Mouse (Mus musculus) forebrain, embryonic 16.5 days (tissue): ENCODE results near the gene Coa4. TPM values are rescaled to one million over a fixed set of nuclear protein-coding genes. Genes with fewer than 3 reads are reported as not detected.
"Not testable (repeated sequence)": the region's sequence is repeated elsewhere in the genome, so short reads cannot be mapped to it uniquely, and the experiment has no call there.

Source experiments
- ATAC-seq: fragments of 200-750 bp; cut with Nextera tagmentation; 2 replicates; pipeline ENCODE4 v1.8.0; 2017; ENCODE audit warnings: mild to moderate bottlenecking, moderate library complexity
- H3K27ac ChIP-seq: fragments of 300-500 bp; sonication (generic); 2 replicates; pipeline ENCODE4 v1.5.1; 2014; ENCODE audit warnings: low read length, control low read depth
- H3K27me3 ChIP-seq: fragments of 300-500 bp; sonication (generic); replicated peaks from 2 replicates; pipeline ENCODE4 v1.6.1; 2014; ENCODE audit warnings: low read length; ENCODE audit not compliant: control insufficient read depth, insufficient read depth
- H3K36me3 ChIP-seq: fragments of 300-500 bp; sonication (generic); 2 replicates; pipeline ENCODE4 v1.6.1; 2014; ENCODE audit not compliant: control insufficient read depth, insufficient read depth
- H3K4me1 ChIP-seq: fragments of 300-500 bp; sonication (generic); replicated peaks from 2 replicates; pipeline ENCODE4 v1.6.1; 2014; ENCODE audit warnings: low read length; ENCODE audit not compliant: control insufficient read depth, insufficient read depth
- H3K4me2 ChIP-seq: fragments of 300-500 bp; sonication (generic); 2 replicates; pipeline ENCODE4 v1.6.1; 2014; ENCODE audit warnings: mild to moderate bottlenecking, low read length, control low read depth
- H3K4me3 ChIP-seq: fragments of 300-500 bp; sonication (generic); replicated peaks from 2 replicates; pipeline ENCODE4 v1.5.1; 2014; ENCODE audit warnings: mild to moderate bottlenecking, low read length, control low read depth
- H3K9ac ChIP-seq: fragments of 300-500 bp; sonication (generic); replicated peaks from 2 replicates; pipeline ENCODE4 v1.6.1; 2014; ENCODE audit warnings: low read depth, low read length, control low read depth
- H3K9me3 ChIP-seq: fragments of 300-500 bp; sonication (generic); 2 replicates; pipeline ENCODE4 v1.6.1; 2016; ENCODE audit warnings: low read length; ENCODE audit not compliant: control insufficient read depth
- WGBS: fragments of 180-500 bp; shearing (Covaris S2); extraction: QIAGEN DNeasy Blood & Tissue Kit; methylation state at CpG from one replicate; pipeline ENCODE4 v1.1.7; 2014; 5-methylcytosine and 5-hydroxymethylcytosine counted together
- polyA plus RNA-seq: library from polyadenylated mRNA; unstranded; fragments of >200 nt; fragmentation: Nextera tagmentation; extraction: Ambion mirVana; gene quantifications from 2 replicates; pipeline ENCODE4 v1.2.1, GENCODE M21; 2015

Coa4 gene
- polyA plus RNA-seq, 1 experiment from 2014 or later, result 12.3 TPM

GRCm38 (mm10) chr7:100549796-100550195 lies 12.9 kb downstream of the Coa4 start:
- WGBS, result 98% methylated on average over 3 of the region's 3 CpGs
- Histone ChIP-seq H3K36me3 (no peaks in the 10 kb centered on the region), H3K9ac (no peak overlapping the region), H3K27ac (no peak overlapping the region), H3K27me3 (no peaks in the 10 kb centered on the region), H3K4me2 (no peak overlapping the region), H3K4me3 (no peak overlapping the region), H3K9me3 (no peaks in the 10 kb centered on the region), H3K4me1 (peaks cover 3% of the 10 kb centered on the region)
- ATAC-seq, result no peak

DNA sequence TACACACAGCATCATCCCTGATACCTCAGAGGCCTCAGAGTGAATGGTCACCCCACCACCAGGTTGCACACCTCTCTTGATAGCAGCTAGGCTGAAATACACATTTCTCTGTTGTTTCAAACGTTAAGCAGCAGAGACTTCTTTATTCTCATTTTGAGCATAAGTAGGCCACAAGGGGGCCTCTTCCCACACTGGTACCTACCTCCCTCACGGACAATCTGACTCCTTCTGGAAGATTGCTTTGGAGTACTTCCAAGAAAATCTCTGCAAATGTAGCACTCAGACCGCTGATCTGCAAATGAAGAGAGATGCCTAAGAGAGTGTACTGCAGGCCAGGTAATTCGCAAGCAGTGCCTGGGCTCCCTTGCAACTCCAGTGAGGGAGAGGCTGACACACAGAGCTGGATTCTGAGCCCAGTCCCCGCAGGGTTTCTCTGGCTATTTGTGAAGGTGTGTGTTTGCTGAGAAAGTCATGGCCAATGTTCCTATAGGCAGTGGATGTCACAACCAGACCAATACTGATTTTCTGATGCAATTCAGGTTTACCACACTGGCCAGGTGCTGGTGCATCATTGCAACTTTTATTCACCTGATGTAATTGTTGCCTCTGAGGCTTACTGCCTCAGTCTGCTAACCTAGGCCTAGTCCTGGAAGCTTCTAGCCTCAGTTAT lies 13.6 kb downstream of the Coa4 start:
- no peaks in the 10 kb centered on the region for H3K27me3 ChIP-seq
- ATAC-seq, result 0 out of 2 replicates have a peak, but pooled peaks have one; percentile 29
- no peaks in the 10 kb centered on the region for H3K36me3 ChIP-seq
- H3K9ac ChIP-seq, result no peak overlapping the region
- no peaks in the 10 kb centered on the region for H3K9me3 ChIP-seq
- H3K4me2 ChIP-seq, result no peak overlapping the region
- peaks cover 10% of the 10 kb centered on the region for H3K4me1 ChIP-seq
- no peak overlapping the region for H3K27ac ChIP-seq
- 43% methylated on average over 5 of the region's 5 CpGs for WGBS
- H3K4me3 ChIP-seq, result no peak overlapping the region

DNA sequence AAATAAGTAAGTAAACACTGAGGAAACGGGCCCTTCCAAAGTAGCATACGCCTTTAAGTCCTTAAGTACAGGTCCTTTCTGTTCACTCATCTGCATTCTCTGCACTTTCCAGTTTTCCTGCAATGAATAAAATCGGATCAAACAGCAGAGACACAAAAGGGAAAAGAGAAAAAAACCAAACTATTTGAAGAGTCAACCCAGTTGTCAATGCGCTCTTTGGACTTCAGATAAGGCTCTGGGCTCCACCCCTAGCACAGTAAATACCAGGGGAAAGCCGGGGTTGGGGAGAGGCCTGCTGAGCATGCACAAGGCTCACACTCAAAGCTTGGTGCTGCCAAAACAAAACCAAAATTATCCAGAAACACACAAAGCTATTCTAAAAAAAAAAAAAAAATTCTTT lies 18.1 kb downstream of the Coa4 start:
- 38% methylated on average over 5 of the region's 5 CpGs for WGBS
- Histone ChIP-seq H3K4me1 (peaks cover 16% of the 10 kb centered on the region), H3K4me2 (no peak overlapping the region), H3K27ac (peak overlapping the region; percentile 91), H3K9me3 (no peaks in the 10 kb centered on the region), H3K9ac (no peak overlapping the region), H3K4me3 (no peak overlapping the region), H3K36me3 (no peaks in the 10 kb centered on the region), H3K27me3 (no peaks in the 10 kb centered on the region)
- no peak for ATAC-seq

DNA sequence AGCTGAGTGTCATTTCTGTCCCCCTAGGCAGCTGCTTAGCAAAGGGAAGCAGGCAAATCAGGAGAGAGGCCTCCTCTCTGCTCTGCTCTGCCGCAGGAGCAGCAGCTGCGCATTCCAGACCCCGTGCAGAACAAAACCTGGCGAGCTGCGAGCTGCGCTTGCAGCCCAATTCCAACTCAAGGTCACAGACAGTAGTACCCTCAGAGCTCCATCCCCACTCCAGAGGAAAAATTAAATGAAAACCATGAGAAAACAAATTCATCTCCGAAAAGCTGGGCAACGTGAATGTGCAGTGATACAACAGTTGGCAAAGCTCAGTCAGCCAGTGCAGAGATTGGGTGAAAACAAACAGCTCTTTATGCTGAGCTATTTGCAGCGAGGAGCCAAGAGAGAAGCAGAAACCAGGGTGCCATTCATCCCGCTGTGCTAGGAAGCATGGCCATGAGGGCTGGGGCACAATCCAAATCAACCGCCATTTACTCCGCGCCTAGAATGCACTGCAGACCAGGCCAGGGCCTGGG lies 18.6 kb downstream of the Coa4 start:
- Histone ChIP-seq H3K4me2 (peak overlapping the region; percentile 40), H3K9ac (peak overlapping the region; percentile 35; the same call in 1 of the 2 replicates), H3K4me3 (peak overlapping the region; percentile 6; the same call in 1 of the 2 replicates), H3K9me3 (no peaks in the 10 kb centered on the region), H3K27ac (peak overlapping the region; percentile 91), H3K36me3 (no peaks in the 10 kb centered on the region), H3K27me3 (no peaks in the 10 kb centered on the region), H3K4me1 (peaks cover 16% of the 10 kb centered on the region)
- peak; percentile 92 for ATAC-seq
- WGBS, result 5% methylated on average over 13 of the region's 13 CpGs

- Histone ChIP-seq H3K4me1 (peaks cover 16% of the 10 kb centered on the region), H3K27me3 (no peaks in the 10 kb centered on the region), H3K4me2 (no peak overlapping the region), H3K4me3 (no peak overlapping the region), H3K9me3 (no peaks in the 10 kb centered on the region), H3K36me3 (no peaks in the 10 kb centered on the region), H3K27ac (no peak overlapping the region), H3K9ac (no peak overlapping the region)
- ATAC-seq, result no peak
- 91% methylated on average over 5 of the region's 5 CpGs for WGBS
These were observed 20.4 kb downstream of the Coa4 start for GRCm38 (mm10) chr7:100557241-100557640.

GRCm38 (mm10) chr7:100559331-100559730 lies 22.5 kb downstream of the Coa4 start:
- H3K36me3 ChIP-seq, result no peaks in the 10 kb centered on the region
- H3K9ac ChIP-seq, result no peak overlapping the region
- no peak overlapping the region for H3K4me3 ChIP-seq
- H3K27me3 ChIP-seq, result no peaks in the 10 kb centered on the region
- WGBS, result 88% methylated on average over 4 of the region's 4 CpGs
- H3K27ac ChIP-seq, result no peak overlapping the region
- H3K4me2 ChIP-seq, result no peak overlapping the region
- ATAC-seq, result no peak
- peaks cover 19% of the 10 kb centered on the region for H3K4me1 ChIP-seq
- H3K9me3 ChIP-seq, result no peaks in the 10 kb centered on the region

DNA sequence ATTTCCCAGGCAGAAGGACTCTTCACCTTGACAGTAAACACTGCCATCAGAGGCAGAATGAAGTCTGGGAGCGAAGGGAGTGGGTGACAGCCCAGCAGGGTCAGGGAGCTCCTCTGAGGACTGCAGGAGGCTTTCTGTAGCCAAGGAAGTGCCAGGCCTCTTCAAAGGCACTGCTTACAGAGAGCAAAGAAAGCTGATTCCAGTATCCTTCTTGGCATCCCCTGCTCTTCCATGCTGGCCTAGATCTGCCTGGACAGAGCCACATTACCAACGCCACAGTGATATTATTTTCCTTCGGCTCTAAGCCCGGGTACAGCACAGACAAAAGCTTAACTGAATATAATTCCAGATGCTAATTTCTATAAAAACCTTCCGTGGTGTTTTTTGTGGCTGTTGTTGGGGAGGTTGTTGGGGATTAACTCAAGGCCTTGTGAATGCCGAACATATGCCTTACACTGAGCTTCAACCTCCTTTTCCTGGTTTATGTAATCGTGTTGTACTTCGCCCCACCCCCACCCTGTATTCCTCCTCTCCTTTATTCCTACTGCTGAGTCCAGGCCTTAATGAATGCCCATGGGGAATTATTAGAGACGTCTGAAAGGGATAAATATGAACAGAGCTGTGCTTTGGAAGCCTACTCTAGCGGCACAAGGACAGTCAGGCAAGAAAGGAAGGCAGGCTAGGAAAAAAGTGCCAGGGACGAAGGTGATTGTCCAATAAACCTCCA lies 25.2 kb downstream of the Coa4 start:
- no peak overlapping the region for H3K27ac ChIP-seq
- no peak for ATAC-seq
- H3K36me3 ChIP-seq, result no peaks in the 10 kb centered on the region
- no peaks in the 10 kb centered on the region for H3K27me3 ChIP-seq
- H3K4me1 ChIP-seq, result 0 out of 2 replicates have a peak, but pooled peaks cover 3% of the 10 kb centered on the region
- no peaks in the 10 kb centered on the region for H3K9me3 ChIP-seq
- H3K9ac ChIP-seq, result no peak overlapping the region
- no peak overlapping the region for H3K4me2 ChIP-seq
- WGBS, result 46% methylated on average over 11 of the region's 11 CpGs
- H3K4me3 ChIP-seq, result no peak overlapping the region

- H3K27me3 ChIP-seq, H3K27ac ChIP-seq, H3K4me2 ChIP-seq, ATAC-seq, H3K4me1 ChIP-seq, H3K9ac ChIP-seq, H3K9me3 ChIP-seq, H3K4me3 ChIP-seq, H3K36me3 ChIP-seq: not testable (repeated sequence)
- 79% methylated on average over 5 of the region's 5 CpGs for WGBS
These were observed 30.4 kb downstream of the Coa4 start for GRCm38 (mm10) chr7:100567238-100567637.

DNA sequence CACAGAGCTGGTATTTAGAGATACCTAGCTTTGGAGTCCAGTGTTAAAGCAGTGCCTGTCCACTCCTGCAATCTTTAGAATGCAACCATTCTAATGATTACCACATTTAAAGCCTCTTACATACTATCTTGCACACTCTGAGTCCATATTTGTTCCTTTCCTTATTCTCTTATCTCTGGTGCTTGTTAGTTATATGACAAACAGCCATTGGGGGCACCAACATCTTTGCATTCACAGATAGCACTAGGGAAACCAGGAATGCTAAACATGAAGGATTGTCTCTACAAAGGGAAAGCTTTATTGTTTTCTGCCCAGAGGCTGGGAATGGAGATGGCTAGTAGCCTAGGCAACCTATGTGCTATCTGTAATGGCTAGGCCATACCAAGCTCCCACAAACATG lies 33.0 kb downstream of the Coa4 start:
- ATAC-seq, result no peak
- H3K9ac ChIP-seq, result no peak overlapping the region
- no peak overlapping the region for H3K4me2 ChIP-seq
- no peaks in the 10 kb centered on the region for H3K4me1 ChIP-seq
- no peaks in the 10 kb centered on the region for H3K27me3 ChIP-seq
- no peaks in the 10 kb centered on the region for H3K9me3 ChIP-seq
- H3K4me3 ChIP-seq, result no peak overlapping the region
- 0 out of 2 replicates have a peak, but pooled peaks cover 2% of the 10 kb centered on the region for H3K36me3 ChIP-seq
- H3K27ac ChIP-seq, result no peak overlapping the region
